Mouse (Mus musculus) liver, embryonic 13.5 days (tissue): ENCODE data around the gene Rpl9-ps1. TPM values are rescaled to one million over a fixed set of nuclear protein-coding genes. Genes with fewer than 3 reads are reported as not detected.

Source experiments
- ATAC-seq: fragments of 200-750 bp; cut with Nextera tagmentation; 2 replicates; pipeline ENCODE4 v1.8.0; 2017; ENCODE audit warnings: low read depth, mild to moderate bottlenecking, moderate number of reproducible peaks, moderate library complexity
- DNase-seq: peaks from one replicate; pipeline ENCODE4 v3.0.0; 2022
- H3K27ac ChIP-seq: fragments of 300-500 bp; sonication (generic); 2 replicates; pipeline ENCODE4 v1.5.1; 2015; ENCODE audit warnings: moderate library complexity, mild to moderate bottlenecking, inconsistent platforms
- H3K27me3 ChIP-seq: fragments of 300-500 bp; sonication (generic); 2 replicates; pipeline ENCODE4 v1.6.1; 2015; ENCODE audit warnings: mild to moderate bottlenecking, inconsistent platforms
- H3K36me3 ChIP-seq: fragments of 300-500 bp; sonication (generic); 2 replicates; pipeline ENCODE4 v1.6.1; 2015; ENCODE audit warnings: mild to moderate bottlenecking, inconsistent platforms
- H3K4me1 ChIP-seq: fragments of 300-500 bp; sonication (generic); replicated peaks from 2 replicates; pipeline ENCODE4 v1.6.1; 2015; ENCODE audit warnings: inconsistent platforms
- H3K4me2 ChIP-seq: fragments of 300-500 bp; sonication (generic); 2 replicates; pipeline ENCODE4 v1.6.1; 2015; ENCODE audit warnings: inconsistent platforms, mild to moderate bottlenecking, moderate library complexity
- H3K4me3 ChIP-seq: fragments of 300-500 bp; sonication (generic); replicated peaks from 2 replicates; pipeline ENCODE4 v1.5.1; 2015; ENCODE audit warnings: mild to moderate bottlenecking, inconsistent platforms
- H3K9ac ChIP-seq: fragments of 300-500 bp; sonication (generic); 2 replicates; pipeline ENCODE4 v1.6.1; 2015; ENCODE audit warnings: mild to moderate bottlenecking, inconsistent platforms
- H3K9me3 ChIP-seq: fragments of 300-500 bp; sonication (generic); replicated peaks from 2 replicates; pipeline ENCODE4 v1.6.1; 2016; ENCODE audit warnings: inconsistent platforms
- WGBS: fragments of 180-500 bp; shearing (Covaris S2); methylation state at CpG from one replicate; pipeline ENCODE4 v1.1.7; 2015; ENCODE audit not compliant: insufficient replicate concordance; 5-methylcytosine and 5-hydroxymethylcytosine counted together
- polyA plus RNA-seq: library from polyadenylated mRNA; unstranded; fragments of >200 nt; fragmentation: Nextera tagmentation; extraction: Ambion mirVana; gene quantifications from 2 replicates; pipeline ENCODE4 v1.2.1, GENCODE M21; 2015

Rpl9-ps1 gene
- polyA plus RNA-seq, 1 experiment from 2014 or later, result not detected

DNA sequence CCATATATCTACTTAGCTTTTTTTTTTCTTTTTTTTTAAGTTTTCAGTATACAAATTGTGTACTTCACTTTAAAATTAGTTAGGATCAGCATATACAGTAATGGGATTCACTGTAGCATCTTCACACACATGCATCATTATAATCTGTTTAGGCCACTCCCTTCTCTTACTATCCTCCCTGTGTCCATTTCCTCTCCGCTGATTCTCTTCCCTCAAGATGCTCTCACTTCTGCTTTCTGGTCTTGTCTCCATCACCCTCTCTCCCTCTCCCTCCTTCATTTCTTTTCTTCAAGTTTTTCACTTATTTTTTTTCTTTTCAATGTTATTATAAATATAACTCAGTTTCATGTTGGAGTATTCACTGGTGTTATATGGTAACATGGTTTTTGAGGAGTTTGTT is 26.4 kb downstream of the Rpl9-ps1 start:
- Histone ChIP-seq H3K27me3 (no peaks in the 10 kb centered on the region), H3K4me2 (no peak overlapping the region), H3K36me3 (no peaks in the 10 kb centered on the region), H3K4me1 (no peaks in the 10 kb centered on the region), H3K4me3 (no peak overlapping the region), H3K27ac (no peak overlapping the region), H3K9ac (no peak overlapping the region), H3K9me3 (no peaks in the 10 kb centered on the region)
- ATAC-seq, result no peak
- WGBS, result 33% methylated on average over 1 of the region's 1 CpGs
- no peak for DNase-seq

GRCm38 (mm10) chr11:83618238-83618637 is 27.2 kb downstream of the Rpl9-ps1 start:
- no peaks in the 10 kb centered on the region for H3K9me3 ChIP-seq
- no peak overlapping the region for H3K4me2 ChIP-seq
- no peak overlapping the region for H3K4me3 ChIP-seq
- no peaks in the 10 kb centered on the region for H3K36me3 ChIP-seq
- DNase-seq (no peak), ATAC-seq (no peak)
- H3K9ac ChIP-seq, result no peak overlapping the region
- H3K4me1 ChIP-seq, result no peaks in the 10 kb centered on the region
- no peaks in the 10 kb centered on the region for H3K27me3 ChIP-seq
- H3K27ac ChIP-seq, result no peak overlapping the region
- 34% methylated on average over 5 of the region's 5 CpGs for WGBS

GRCm38 (mm10) chr11:83616586-83616985 is 28.8 kb downstream of the Rpl9-ps1 start:
- WGBS, result 47% methylated on average over 1 of the region's 1 CpGs
- Histone ChIP-seq H3K9ac (no peak overlapping the region), H3K4me2 (no peak overlapping the region), H3K27ac (no peak overlapping the region), H3K9me3 (no peaks in the 10 kb centered on the region), H3K4me1 (no peaks in the 10 kb centered on the region), H3K4me3 (no peak overlapping the region), H3K27me3 (no peaks in the 10 kb centered on the region), H3K36me3 (no peaks in the 10 kb centered on the region)
- ATAC-seq (no peak), DNase-seq (no peak)

GRCm38 (mm10) chr11:83610900-83611299 is 34.5 kb downstream of the Rpl9-ps1 start:
- no peaks in the 10 kb centered on the region for H3K9me3 ChIP-seq
- WGBS, result 36% methylated on average over 2 of the region's 2 CpGs

DNA sequence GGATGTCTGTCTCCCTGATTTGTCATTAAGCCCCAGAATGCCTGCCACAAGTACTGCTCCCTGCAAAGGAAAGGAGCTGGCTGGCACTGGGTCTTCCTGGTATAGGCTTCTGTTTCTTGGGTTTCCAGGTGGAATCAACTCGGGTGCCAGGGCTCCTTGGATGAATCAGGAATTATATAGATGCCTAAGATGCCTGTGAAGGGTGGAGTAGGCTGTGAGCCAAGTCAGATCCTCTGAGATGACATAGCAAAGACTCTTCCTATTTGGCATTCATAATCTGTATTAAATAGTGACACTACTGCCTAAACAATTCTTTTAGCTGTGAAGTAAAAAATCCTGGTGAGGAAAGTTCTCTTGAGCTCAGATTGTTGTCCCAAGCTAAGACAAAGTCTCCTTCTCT is 39.0 kb downstream of the Rpl9-ps1 start:
- H3K36me3 ChIP-seq, result no peaks in the 10 kb centered on the region
- H3K27ac ChIP-seq, result no peak overlapping the region
- WGBS, result 19% methylated on average over 1 of the region's 1 CpGs
- no peak for ATAC-seq
- H3K9me3 ChIP-seq, result no peaks in the 10 kb centered on the region
- no peak overlapping the region for H3K4me3 ChIP-seq
- no peak overlapping the region for H3K4me2 ChIP-seq
- no peak overlapping the region for H3K9ac ChIP-seq
- no peak for DNase-seq
- no peaks in the 10 kb centered on the region for H3K4me1 ChIP-seq
- H3K27me3 ChIP-seq, result no peaks in the 10 kb centered on the region

More at GRCm38 (mm10) chr11:83610900-83611299, 34.5 kb downstream of the Rpl9-ps1 start:
- ATAC-seq (no peak), DNase-seq (no peak)
- Histone ChIP-seq H3K27ac (no peak overlapping the region), H3K36me3 (no peaks in the 10 kb centered on the region), H3K9ac (no peak overlapping the region), H3K4me3 (no peak overlapping the region), H3K27me3 (no peaks in the 10 kb centered on the region), H3K4me2 (no peak overlapping the region), H3K4me1 (no peaks in the 10 kb centered on the region)

- WGBS, result 64% methylated on average over 3 of the region's 3 CpGs
- Histone ChIP-seq H3K4me2 (no peak overlapping the region), H3K4me1 (no peaks in the 10 kb centered on the region), H3K9ac (no peak overlapping the region), H3K36me3 (no peaks in the 10 kb centered on the region), H3K4me3 (no peak overlapping the region), H3K9me3 (no peaks in the 10 kb centered on the region), H3K27ac (no peak overlapping the region), H3K27me3 (no peaks in the 10 kb centered on the region)
- ATAC-seq (no peak), DNase-seq (no peak)
Observed at GRCm38 (mm10) chr11:83605535-83605934, 39.9 kb downstream of the Rpl9-ps1 start.

DNA sequence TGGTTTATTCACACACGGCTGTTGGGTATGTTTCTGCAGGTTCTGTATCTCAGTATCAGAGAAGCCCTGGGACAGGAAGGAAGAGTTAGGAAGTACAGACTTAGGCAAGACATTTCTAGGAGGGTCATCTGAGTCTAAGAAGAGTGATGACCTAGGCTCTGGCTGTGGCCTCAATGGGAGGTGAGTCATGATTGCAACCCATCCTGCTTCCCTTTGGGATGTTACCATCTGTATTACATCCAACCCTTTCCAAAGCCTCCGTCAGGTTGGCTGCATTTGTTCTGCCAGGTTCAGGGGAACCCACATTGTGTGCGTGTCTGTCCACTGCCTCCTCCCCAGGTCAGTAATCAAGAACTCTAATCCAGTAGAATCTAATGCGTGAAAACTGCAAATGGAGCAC is 40.7 kb downstream of the Rpl9-ps1 start:
- no peaks in the 10 kb centered on the region for H3K9me3 ChIP-seq
- H3K4me1 ChIP-seq, result no peaks in the 10 kb centered on the region
- 56% methylated on average over 4 of the region's 4 CpGs for WGBS
- H3K27me3 ChIP-seq, result no peaks in the 10 kb centered on the region
- H3K36me3 ChIP-seq, result no peaks in the 10 kb centered on the region
- no peak overlapping the region for H3K27ac ChIP-seq
- no peak overlapping the region for H3K4me3 ChIP-seq
- H3K4me2 ChIP-seq, result no peak overlapping the region
- H3K9ac ChIP-seq, result no peak overlapping the region
- ATAC-seq, result no peak
- no peak for DNase-seq

DNA sequence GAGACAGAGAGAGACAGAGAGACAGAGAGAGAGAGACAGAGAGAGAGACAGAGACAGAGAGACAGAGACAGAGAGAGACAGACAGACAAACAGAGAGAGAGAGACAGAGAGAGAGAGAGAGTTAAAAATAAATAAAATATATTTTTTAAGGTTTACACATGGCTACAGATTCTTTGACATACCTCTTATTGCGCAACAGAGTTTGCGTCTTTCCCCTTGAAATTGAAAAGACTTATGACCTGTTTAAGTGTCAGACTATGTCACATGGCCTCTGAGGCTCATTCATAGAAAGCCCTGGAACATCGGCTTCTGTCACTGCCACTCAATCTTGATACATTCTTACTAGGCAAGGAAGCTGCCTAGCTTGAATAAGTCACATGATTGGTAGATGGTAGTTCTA is 42.0 kb downstream of the Rpl9-ps1 start:
- Histone ChIP-seq H3K4me2 (no peak overlapping the region), H3K4me1 (no peaks in the 10 kb centered on the region), H3K27ac (no peak overlapping the region), H3K4me3 (no peak overlapping the region), H3K9ac (no peak overlapping the region), H3K36me3 (no peaks in the 10 kb centered on the region), H3K9me3 (no peaks in the 10 kb centered on the region), H3K27me3 (no peaks in the 10 kb centered on the region)
- 69% methylated on average over 3 of the region's 3 CpGs for WGBS
- ATAC-seq (no peak), DNase-seq (no peak)

DNA sequence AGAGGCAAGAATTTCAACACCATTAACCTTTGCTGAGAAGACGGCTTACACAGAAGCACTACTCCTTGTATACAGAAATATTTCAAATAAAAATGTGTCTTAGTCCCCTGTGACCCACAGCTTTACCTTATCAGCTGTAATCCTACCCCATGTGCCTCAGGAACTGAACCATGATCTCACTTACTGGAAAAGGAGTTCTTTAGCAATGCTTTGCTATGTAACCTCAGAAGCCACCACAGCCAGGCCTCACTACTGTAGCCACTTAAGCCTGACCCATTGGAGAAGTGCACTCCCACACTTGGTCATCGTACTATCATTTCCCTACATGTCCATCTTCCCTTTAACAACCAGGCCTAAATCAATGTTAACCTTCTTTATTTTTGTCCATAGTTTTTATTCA is 44.8 kb downstream of the Rpl9-ps1 start:
- DNase-seq, result no peak
- Histone ChIP-seq H3K9me3 (no peaks in the 10 kb centered on the region), H3K9ac (no peak overlapping the region), H3K27ac (no peak overlapping the region), H3K27me3 (no peaks in the 10 kb centered on the region), H3K36me3 (no peaks in the 10 kb centered on the region), H3K4me3 (no peak overlapping the region), H3K4me2 (no peak overlapping the region), H3K4me1 (no peaks in the 10 kb centered on the region)
- WGBS, result 64% methylated on average over 2 of the region's 2 CpGs
- ATAC-seq, result no peak

DNA sequence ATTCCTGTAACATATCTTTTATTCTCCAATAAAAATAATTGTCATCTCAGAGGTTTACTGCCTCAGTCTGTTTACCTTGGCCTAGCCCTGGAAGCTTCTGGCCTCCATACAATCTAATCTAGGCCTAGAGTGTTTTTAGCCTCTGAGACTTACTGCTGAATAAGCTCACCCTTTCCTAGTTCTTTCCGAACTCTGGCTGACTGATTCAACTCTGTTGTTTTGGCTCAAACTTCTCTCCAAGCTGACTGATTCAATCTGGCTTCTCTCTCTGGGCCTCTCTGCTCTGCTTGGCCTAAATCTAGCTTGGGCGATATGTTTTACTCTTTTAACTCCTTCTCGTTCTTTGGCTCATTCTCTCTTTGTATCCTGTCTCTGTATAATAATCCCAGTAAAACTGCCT is 46.4 kb downstream of the Rpl9-ps1 start:
- no peaks in the 10 kb centered on the region for H3K27me3 ChIP-seq
- WGBS, result 60% methylated on average over 3 of the region's 3 CpGs
- DNase-seq (no peak), ATAC-seq (no peak)
- no peaks in the 10 kb centered on the region for H3K4me1 ChIP-seq
- H3K27ac ChIP-seq, result no peak overlapping the region
- H3K9ac ChIP-seq, result no peak overlapping the region
- H3K4me2 ChIP-seq, result no peak overlapping the region
- no peak overlapping the region for H3K4me3 ChIP-seq
- H3K36me3 ChIP-seq, result no peaks in the 10 kb centered on the region
- H3K9me3 ChIP-seq, result no peaks in the 10 kb centered on the region

DNA sequence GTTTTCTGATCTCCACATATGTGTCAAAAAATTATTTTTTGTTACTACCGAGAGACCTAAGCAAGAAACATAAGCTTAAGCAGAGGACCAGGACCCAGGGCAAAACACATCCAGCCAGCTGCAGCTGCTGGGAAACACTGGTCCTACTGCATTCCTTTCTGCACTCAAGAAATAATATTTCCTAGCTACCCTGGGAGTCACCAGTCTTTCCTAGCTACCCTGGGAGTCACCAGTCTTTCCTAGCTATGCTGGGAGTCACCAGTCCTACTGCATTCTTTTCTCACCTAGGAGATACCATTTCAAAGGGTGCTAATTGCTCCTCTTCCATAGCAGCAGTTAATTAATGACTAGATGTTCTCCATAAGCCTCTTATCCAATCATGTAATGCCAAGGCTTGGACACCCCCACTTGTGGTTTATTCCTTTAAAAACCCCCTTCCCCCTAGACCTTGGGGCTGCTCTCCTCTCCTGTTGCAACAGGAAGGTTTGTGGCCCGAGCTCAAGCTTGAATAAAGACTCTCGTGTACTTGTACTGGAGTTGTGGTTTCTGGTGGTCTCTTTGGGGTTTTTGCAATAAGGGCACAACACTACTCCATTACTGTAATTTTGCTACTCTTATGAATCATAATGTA is 47.1 kb downstream of the Rpl9-ps1 start:
- no peak for ATAC-seq

GRCm38 (mm10) chr11:83597796-83598195 is 47.6 kb downstream of the Rpl9-ps1 start:
- DNase-seq (no peak), ATAC-seq (no peak)
- H3K9me3 ChIP-seq, result no peaks in the 10 kb centered on the region
- no peak overlapping the region for H3K4me2 ChIP-seq
- no peak overlapping the region for H3K9ac ChIP-seq
- H3K27ac ChIP-seq, result no peak overlapping the region
- no peaks in the 10 kb centered on the region for H3K27me3 ChIP-seq
- WGBS, result 64% methylated on average over 7 of the region's 7 CpGs
- no peak overlapping the region for H3K4me3 ChIP-seq
- 0 out of 2 replicates have a peak, but pooled peaks cover 3% of the 10 kb centered on the region for H3K4me1 ChIP-seq
- no peaks in the 10 kb centered on the region for H3K36me3 ChIP-seq

More for the DNA sequence above, 47.1 kb downstream of the Rpl9-ps1 start:
- Histone ChIP-seq H3K4me1 (no peaks in the 10 kb centered on the region), H3K27ac (no peak overlapping the region), H3K4me2 (no peak overlapping the region), H3K9ac (no peak overlapping the region), H3K4me3 (no peak overlapping the region), H3K27me3 (no peaks in the 10 kb centered on the region), H3K36me3 (no peaks in the 10 kb centered on the region), H3K9me3 (no peaks in the 10 kb centered on the region)
- DNase-seq, result no peak
- 49% methylated on average over 3 of the region's 3 CpGs for whole genome bisulfite sequencing
